Mouse (Mus musculus) bone marrow macrophage, adult 2 months (primary cell): ENCODE measurements around the gene Gm20388.

ENCODE experiments used
- CTCF ChIP-seq: IDR thresholded peaks from 2 replicates; pipeline ENCODE4 v1.5.1; 2012; ENCODE audit warnings: low read depth, mild to moderate bottlenecking, low read length, moderate library complexity
- POLR2A ChIP-seq: IDR thresholded peaks from 2 replicates; pipeline ENCODE4 v1.6.1; 2012; ENCODE audit warnings: mild to moderate bottlenecking, low read depth, low read length, borderline replicate concordance

DNA sequence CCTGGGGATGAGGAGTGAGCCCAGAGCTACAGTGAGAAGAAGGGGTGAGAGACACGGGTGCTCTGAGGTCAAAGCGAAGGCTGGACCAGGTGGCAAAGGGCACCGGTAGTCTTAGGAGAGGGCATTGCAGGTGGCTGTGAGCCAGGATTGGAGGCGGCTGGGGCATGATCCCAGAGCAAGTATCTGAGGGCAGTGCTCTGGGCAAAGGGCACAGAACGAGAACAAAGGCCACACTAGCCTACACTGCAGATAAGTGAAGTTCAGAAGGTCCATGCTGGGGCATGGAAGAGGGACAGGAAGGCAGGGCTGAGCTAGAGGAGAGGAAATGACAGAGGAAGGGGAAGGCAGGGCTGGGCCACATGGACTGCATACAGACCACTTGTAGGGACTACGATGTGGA is 531.0 kb downstream of the Gm20388 start:
- TF ChIP-seq CTCF (no peak), POLR2A (no peak)
